14 mouse cellular contexts compared by ENCODE assay signal in the genomic region with DNA sequence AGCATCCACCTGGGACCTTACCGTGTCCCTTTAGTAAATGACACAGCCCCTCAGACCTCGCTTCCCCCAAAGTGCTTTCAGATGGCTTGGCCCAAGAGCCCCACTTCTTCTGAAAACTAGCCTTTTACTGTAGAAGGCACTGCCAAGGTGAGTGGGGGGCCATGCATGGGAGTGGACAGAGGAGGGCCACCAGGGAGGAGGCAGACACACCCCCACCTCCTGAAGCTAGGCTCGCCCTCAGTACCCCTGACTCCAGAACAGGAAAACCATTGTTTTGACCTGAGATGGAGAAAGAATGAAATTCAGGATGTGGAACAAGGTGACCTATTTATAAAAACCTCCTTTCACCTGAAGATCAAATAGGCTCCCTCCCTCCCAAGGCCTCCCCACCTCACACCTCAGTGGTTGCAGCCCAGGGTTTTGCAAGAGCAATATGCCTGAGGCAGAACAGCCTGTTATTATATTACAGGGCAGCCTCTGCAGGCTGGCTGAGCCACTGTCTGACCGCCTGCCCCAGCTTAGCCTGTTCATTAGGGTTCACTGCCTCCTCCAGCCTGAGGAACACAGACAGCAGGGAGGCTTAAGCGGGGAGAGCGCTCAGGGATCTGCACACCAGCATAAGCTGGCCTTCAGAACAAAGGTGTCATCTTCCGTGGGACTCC. TPM values are rescaled to one million over a fixed set of nuclear protein-coding genes. Genes with fewer than 3 reads are reported as not detected.
A peak's percentile ranks its signal among the peaks of the same experiment; 100 is the strongest.
DNase-seq lines count a peak whose midpoint lies in the region; ATAC-seq and TF ChIP-seq lines count a peak whose summit lies in the region.
"Had no signal": no experiment of that assay in that cellular context is flagged by ENCODE, and none has a peak within 500 bp of the region (broad histone marks: within the 10 kb centered on the region; RNA-seq: fewer than 3 reads in every experiment).

No protein-coding gene starts in this region.

- no peak overlapping the region for H3K4me3 ChIP-seq in lung, embryonic 16.5 days (ENCODE audit: low read length)
- no peak overlapping the region for H3K4me3 ChIP-seq in kidney, postnatal 0 days (replicated peaks; ENCODE audit: low read depth, low read length)
- H3K4me3 ChIP-seq: midbrain, embryonic 15.5 days had no signal

- TF ChIP-seq CTCF in kidney, postnatal 0 days (IDR thresholded peaks at IDR 0.05; ENCODE audit: low read depth), result no peak

- no peaks in the 10 kb centered on the region for H3K36me3 ChIP-seq in lung, embryonic 16.5 days (ENCODE audit: control insufficient read depth, insufficient read depth, low read length)
- H3K36me3 ChIP-seq in kidney, postnatal 0 days (ENCODE audit: insufficient read depth, low read length), result no peaks in the 10 kb centered on the region
- H3K36me3 ChIP-seq: midbrain, embryonic 15.5 days had no signal

- peaks cover 12% of the 10 kb centered on the region for H3K4me1 ChIP-seq in lung, embryonic 16.5 days (replicated peaks; ENCODE audit: control insufficient read depth, insufficient read depth, low read length)
- peaks cover 29% of the 10 kb centered on the region; the same call in 1 of the 2 replicates for H3K4me1 ChIP-seq in kidney, postnatal 0 days (replicated peaks; ENCODE audit: insufficient read depth, low read length)
- H3K4me1 ChIP-seq: midbrain, embryonic 15.5 days had no signal

- H3K9me3 ChIP-seq in lung, embryonic 16.5 days (ENCODE audit: control insufficient read depth, low read length), result no peaks in the 10 kb centered on the region
- H3K9me3 ChIP-seq in kidney, postnatal 0 days (replicated peaks; ENCODE audit: low read length), result no peaks in the 10 kb centered on the region
- H3K9me3 ChIP-seq: midbrain, embryonic 15.5 days had no signal

- H3K27me3 ChIP-seq in lung, embryonic 16.5 days (ENCODE audit: control insufficient read depth, insufficient read depth, low read depth, low read length), result no peaks in the 10 kb centered on the region
- no peaks in the 10 kb centered on the region for H3K27me3 ChIP-seq in kidney, postnatal 0 days (ENCODE audit: insufficient read depth, low read length)
- H3K27me3 ChIP-seq: midbrain, embryonic 15.5 days had no signal

- intact Hi-C loops in gastrocnemius, postnatal 36 days (cut with DNase I), result no loop called here

- 0 out of 2 replicates have a peak overlapping the region, but pooled peaks have one; percentile 10 for H3K27ac ChIP-seq in lung, embryonic 16.5 days (ENCODE audit: low read length)
- peak overlapping the region; percentile 60 for H3K27ac ChIP-seq in kidney, postnatal 0 days
- H3K27ac ChIP-seq: midbrain, embryonic 15.5 days had no signal

- no peak overlapping the region for H3K9ac ChIP-seq in lung, embryonic 16.5 days (ENCODE audit: low read length)
- no peak overlapping the region for H3K9ac ChIP-seq in kidney, postnatal 0 days (ENCODE audit: low read depth, low read length)
- H3K9ac ChIP-seq: midbrain, embryonic 15.5 days had no signal

- no peak for ATAC-seq in CD4-positive, CD25-positive, alpha-beta regulatory T cell, adult 4 months
- ATAC-seq in lung, embryonic 16.5 days (ENCODE audit: low read depth), result peak; percentile 28; the same call in 1 of the 2 replicates
- peak; percentile 67 for ATAC-seq in kidney, postnatal 0 days (replicated peaks; ENCODE audit: low FRiP score, low read depth)
- no peak for ATAC-seq in megakaryocyte-erythroid progenitor cell, adult 5-6 weeks (replicated peaks; ENCODE audit: low FRiP score, low TSS enrichment, poor library complexity, severe bottlenecking)
- ATAC-seq: forebrain, embryonic 14.5 days; midbrain, embryonic 15.5 days had no signal

- 70% methylated on average over 7 of the region's 7 CpGs for WGBS in lung, embryonic 16.5 days
- 52% methylated on average over 7 of the region's 7 CpGs for WGBS in kidney, postnatal 0 days

- no peak overlapping the region for H3K4me2 ChIP-seq in lung, embryonic 16.5 days (ENCODE audit: low read depth, low read length)
- H3K4me2 ChIP-seq in kidney, postnatal 0 days (ENCODE audit: low read length), result no peak overlapping the region
- H3K4me2 ChIP-seq: midbrain, embryonic 15.5 days had no signal

- peak; percentile 12 for DNase-seq in CD4-positive, CD25-positive, alpha-beta regulatory T cell, adult 2 months (ENCODE audit: low read depth, low spot score)
- no peak for DNase-seq in lung, postnatal 10 days
- peak; percentile 71 for DNase-seq in kidney, postnatal 0 days (ENCODE audit: low spot score)
- peak; percentile 69 for DNase-seq in retina, embryonic 14.5 days (ENCODE audit: low spot score)
- no peak for DNase-seq in gastrocnemius, postnatal 36 days
- DNase-seq: cerebellum, adult 11 months; embryo, embryonic 11 days; heart, adult 11 months; lung, postnatal 14 days had no signal

RNA-seq across cellular contexts. Expression of gene Spsb1, which starts 41.0 kb away (rescaled TPM):
- polyA plus RNA-seq in CD4-positive, CD25-positive, alpha-beta regulatory T cell, adult 4 months (2017; shearing (Covaris generic)), result 1 to 10 TPM; 4.5 to 7.9 TPM
- polyA plus RNA-seq in lung, embryonic 16.5 days (2015; fragmentation: Nextera tagmentation; extraction: Ambion mirVana), result 14.9 and 15.1 TPM in 2 replicates
- 10.7 and 11.6 TPM in 2 replicates for polyA plus RNA-seq in kidney, postnatal 0 days (2015; fragmentation: Nextera tagmentation; extraction: Ambion mirVana)
- 0.35 TPM in 1 of 2 replicates, not detected in the other for total RNA-seq in megakaryocyte-erythroid progenitor cell, adult 5-6 weeks (2014; fragmentation: Nextera tagmentation)
- total RNA-seq in megakaryocyte-erythroid progenitor cell, adult 5-6 weeks (2017), result not detected in 2 replicates
- 1 to 10 TPM; 5.7 to 8.7 TPM for total RNA-seq in gastrocnemius, postnatal 36 days (2021)

Comparison
In these comparisons a context has a peak if more than half of its experiments do, and no peak if none do; other contexts are left out.
1. DNase-seq: peak in CD4-positive, CD25-positive, alpha-beta regulatory T cell, adult 2 months (single experiment), kidney, postnatal 0 days (single experiment) and retina, embryonic 14.5 days (single experiment); none in lung, postnatal 10 days (single experiment) and gastrocnemius, postnatal 36 days (0 of 2).
2. ATAC-seq: peak in lung, embryonic 16.5 days (single experiment) and kidney, postnatal 0 days (single experiment); none in CD4-positive, CD25-positive, alpha-beta regulatory T cell, adult 4 months (single experiment) and megakaryocyte-erythroid progenitor cell, adult 5-6 weeks (single experiment).